Mouse (Mus musculus) liver, embryonic 14.5 days (tissue): Measurements from ENCODE around the gene Crebbp.

Experiments used
- CTCF ChIP-seq: IDR thresholded peaks from 2 replicates; pipeline ENCODE4 v1.5.1; 2016; ENCODE audit warnings: antibody characterized with exemption, low read depth, control low read depth
- EP300 ChIP-seq: IDR thresholded peaks from 2 replicates; pipeline ENCODE4 v1.6.1; 2016; ENCODE audit warnings: antibody characterized with exemption, low read depth

GRCm38 (mm10) chr16:4138541-4138940 lies 75.3 kb downstream of the Crebbp start:
- TF ChIP-seq CTCF, result no peak
- no peak for TF ChIP-seq EP300
